Mouse (Mus musculus) heart, adult 18-20 months (tissue): ENCODE data around the gene Pih1d2. TPM values are rescaled to one million over a fixed set of nuclear protein-coding genes. Genes with fewer than 3 reads are reported as not detected.

Source experiments
- DNase-seq, 2 experiments: peaks; one replicate each; pipeline ENCODE4 v3.0.0; 2021 to 2022; ENCODE audit warnings: mixed read lengths in 1 of 2
- long read RNA-seq, 2 experiments: library from polyadenylated mRNA; stranded (forward); transcript quantifications; one replicate each; pipeline ENCODE4 v2.0.0; 2021
- total RNA-seq, 2 experiments: library from RNA; stranded (reverse); gene quantifications; 2 replicates each; pipeline ENCODE4 v1.2.3; 2021

Pih1d2 gene
- under 1 TPM; 0.20 to 0.95 TPM for total RNA-seq
- long read RNA-seq, experiment 1: 0 reads
- long read RNA-seq, experiment 2: 0 reads

DNA sequence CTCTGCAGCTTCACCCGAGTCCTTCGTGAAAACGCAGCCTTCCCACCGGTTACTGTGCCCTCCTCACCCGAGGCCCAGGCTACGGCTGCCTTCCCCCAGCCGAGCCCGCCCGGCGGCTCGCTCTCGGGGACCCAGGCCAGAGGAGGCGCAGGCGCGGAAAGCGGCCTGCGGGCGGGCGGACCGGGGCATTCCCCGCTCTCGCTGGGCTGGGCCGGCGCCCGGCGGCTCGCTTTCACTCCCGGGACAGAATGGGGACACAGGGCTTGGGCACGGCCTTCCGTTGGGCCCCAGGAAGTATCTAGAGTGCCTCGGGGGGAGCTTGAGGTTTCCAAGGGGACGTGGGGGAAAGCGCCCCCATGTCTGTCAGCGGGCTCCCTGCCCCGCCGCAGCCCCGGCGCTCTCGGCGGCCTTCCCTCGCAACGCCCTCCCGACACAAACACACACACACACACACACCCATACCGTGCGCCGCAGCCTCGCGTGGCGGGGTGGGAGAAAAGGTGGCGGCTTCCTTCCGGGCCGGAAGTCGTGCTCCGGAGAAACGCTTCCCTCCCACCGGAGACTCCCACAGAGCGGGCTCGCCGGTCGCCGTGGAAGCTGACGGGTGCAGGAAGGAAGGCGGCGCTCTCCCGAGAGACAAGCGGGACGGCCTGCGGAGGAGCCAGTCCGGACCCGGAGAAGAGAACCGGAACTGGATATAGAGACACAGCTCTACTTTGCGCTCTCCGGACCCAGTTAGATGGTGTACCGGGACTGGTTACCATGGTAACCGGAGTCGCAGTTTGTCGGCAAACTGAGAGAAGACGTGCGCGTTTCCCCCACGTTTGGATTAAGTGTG lies at the start of gene Pih1d2, which contains the start of gene Nkapd1:
Gene Pih1d2, plus strand, starts transcription at position 556 of the 838 bp plus-strand sequence.
Gene Nkapd1, minus strand, starts transcription at position 699 of the 838 bp plus-strand sequence.
- DNase-seq: peak; percentile 93 to 95

DNA sequence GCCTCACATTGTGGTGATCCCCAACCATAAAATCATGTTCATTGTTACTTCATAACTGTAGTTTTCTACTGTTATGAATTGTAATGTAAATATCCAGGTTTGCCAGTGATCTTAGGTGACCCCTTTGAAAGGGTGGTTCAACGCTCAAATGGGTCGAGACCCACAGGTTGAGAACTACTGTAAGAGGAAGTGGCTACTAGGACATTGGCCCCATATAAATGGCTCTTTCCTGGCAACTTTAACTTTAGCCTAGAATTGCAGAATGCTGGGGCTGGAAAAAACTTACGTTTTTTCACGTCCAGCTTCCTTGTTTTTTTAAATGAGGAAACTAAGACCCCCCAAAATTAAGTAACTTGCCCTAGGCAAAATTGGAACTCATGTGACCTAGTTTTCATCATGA lies 49.7 kb upstream of the Pih1d2 start:
- no peak for DNase-seq

DNA sequence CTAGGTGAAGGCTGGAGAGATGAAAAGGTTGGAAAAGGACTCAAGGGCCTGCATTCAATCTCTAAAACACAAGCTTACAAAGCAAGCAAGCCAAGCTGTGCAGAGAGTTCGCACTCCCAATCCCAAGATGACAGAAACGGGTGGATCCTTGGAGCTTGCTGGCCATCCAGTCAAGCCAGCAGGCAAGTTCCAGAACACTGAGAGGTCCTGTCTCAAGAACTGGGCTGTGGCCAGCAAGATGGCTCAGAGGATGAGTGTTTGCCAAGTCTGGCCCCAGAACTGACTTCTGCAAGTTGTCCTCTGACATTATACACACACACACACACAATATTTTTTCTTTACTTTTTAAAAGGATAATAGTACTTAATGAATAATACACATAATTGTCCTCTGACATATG lies 49.2 kb upstream of the Pih1d2 start:
- no peak for DNase-seq

DNA sequence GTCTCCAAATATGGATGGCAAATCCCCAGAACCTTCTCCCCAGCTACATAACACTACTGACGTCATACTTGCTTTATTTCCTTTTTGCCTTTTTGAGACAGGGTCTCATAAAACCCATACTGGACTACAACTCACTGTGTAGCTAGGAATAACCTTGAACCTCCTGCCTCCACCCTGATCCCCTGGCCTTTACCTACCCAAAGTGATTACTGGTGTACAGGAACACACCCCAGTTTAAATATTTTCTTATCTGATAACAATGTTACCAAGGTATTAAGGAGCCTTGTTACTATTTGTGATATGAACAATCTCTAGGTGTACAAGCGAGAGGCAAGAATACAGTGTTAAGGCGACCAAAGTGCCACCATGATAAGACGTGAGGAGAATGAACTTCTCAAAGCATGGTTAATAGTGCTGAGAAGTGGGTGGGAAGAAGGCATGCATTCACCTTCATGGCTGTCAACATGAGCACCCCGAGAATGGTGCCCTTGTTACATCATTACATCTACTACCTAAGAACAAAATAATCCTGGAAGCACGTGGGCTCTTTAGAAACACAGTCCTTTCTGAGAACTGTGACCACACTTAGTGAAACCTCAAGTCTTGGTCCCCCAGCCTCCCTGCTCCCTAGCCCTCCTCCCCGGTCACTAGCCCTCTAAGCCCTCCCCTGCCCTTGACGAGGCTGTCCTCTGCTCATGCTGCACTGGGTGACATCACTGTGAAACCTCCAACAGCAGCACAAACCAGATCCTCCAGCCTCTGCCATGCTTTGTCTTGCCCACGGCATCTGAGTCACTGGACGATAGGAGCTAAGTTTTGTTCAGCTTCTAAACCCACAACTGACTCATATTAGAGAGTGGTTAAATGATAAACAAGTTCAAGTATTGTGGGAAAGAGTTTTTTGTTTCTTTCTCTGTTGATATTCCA lies 47.3 kb upstream of the Pih1d2 start:
- DNase-seq: no peak

DNA sequence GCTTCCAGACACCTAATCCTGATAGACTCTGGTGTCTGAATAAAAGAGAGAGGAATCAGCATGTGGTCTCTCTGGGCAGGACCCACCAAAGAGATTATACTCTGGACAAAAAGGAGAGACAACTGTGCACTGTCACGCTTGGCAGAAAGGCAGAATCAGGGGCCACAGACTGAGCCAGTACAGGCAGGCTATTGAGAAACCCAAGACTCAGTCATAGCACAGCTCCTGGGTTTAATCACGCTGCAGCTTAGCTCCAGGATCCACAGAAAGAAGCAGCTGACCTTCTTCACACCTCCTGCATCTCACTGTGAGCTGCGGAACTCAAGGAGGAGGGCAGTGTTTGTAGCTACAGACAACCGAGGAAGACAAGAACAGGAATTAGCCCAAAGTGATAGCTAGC lies 36.8 kb upstream of the Pih1d2 start:
- no peak for DNase-seq

DNA sequence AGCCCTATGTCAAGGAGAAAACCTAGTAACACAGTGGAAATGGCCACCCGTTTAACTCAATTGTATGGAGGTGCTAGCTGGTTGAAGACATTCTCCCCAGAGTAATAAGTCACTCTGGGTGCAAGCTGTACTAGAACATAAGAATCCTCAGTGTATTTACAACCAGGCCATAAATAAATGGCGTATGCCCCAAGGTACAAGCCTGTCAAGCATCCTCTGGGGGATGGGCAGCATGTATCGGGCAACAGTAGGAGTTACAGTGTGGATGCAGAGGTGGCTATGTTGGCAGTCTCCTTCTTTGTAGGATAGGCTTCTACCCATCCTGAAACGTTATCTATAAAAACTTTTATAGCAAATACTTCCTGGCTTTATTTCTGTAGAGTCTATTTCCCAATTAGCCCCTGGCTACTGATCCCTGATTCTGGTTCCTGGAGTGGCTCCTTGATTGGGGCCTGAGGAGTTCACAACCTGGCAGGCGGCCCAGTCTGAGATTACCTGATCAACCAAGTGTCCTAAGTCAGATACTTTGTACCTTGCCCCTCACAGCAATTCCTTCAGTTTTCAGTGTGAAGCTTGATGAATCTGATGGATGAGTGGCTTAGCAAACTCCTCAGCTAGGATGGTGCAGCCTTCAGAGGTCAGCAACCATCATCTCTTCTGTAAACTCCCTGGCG lies 31.8 kb upstream of the Pih1d2 start:
- DNase-seq: no peak

DNA sequence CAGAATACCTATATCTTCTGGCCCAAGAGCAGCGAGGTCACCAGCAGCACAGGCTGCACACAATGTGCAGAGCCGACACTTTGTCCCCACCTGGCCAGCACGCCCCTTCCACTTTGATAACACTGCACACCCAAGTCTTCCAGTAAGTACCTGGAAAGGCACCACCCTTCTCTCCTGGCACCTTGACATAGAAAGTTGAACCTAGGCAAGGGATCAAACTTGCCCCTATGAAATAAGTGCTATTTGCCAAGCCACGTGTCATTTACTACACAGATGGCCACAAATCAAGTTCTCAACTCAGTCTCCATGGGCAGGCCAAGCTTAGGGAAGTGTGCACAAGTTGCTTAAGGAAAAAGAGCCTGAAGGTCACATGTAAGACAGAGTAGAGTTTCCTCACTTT lies 30.2 kb upstream of the Pih1d2 start:
- no peak for DNase-seq

DNA sequence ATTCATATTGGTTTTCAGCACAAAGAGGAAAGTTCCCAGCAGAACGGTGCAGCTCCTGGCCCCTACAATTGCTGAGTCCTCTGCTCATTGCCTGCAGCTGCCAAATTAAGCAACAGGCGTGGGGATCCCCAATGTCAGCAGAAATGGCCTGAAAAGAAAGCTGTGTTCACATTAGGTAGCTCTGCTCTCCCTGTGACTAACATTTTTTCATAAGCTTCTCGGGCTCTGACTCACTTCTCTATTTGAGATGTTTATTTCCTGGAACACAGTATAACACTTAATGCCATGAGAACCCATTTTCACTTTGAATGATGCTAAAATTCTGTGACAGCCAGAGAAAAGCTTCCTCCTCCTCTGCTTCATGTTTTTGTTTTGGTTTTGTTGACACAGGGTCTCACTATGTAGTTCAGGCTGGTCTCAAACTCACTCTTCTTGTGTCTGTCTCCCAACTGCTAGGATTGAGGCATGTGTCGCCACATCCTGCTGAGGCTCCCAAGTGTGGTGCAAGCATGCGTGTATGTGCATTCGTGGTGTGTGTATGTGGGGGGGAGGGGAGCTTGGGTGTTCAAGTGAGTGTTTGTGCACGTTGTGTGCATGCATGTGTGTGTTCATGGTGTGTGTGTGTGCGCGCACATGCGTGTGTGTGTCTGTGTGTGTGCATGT lies 26.1 kb upstream of the Pih1d2 start:
- peak in 1 of 2 experiments; percentile 26 for DNase-seq

DNA sequence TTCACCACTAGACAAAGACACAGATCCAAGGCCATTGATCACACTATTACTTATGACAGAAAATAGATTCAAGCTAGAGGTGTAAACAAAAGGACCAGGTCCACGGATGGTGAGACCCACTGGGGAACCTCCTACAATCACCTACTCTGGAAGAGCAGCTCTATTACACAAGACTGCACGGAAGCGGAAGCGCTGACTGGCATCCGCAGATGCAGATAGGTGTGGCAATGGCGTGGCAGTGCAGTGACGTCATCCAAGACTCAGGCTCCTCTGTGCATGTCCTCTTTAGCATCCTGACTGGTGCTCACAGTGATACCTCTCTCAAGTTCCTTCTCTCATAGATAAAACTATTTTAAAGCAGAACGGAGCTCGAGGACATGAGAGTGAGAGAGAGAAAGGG lies 24.2 kb upstream of the Pih1d2 start:
- no peak for DNase-seq

DNA sequence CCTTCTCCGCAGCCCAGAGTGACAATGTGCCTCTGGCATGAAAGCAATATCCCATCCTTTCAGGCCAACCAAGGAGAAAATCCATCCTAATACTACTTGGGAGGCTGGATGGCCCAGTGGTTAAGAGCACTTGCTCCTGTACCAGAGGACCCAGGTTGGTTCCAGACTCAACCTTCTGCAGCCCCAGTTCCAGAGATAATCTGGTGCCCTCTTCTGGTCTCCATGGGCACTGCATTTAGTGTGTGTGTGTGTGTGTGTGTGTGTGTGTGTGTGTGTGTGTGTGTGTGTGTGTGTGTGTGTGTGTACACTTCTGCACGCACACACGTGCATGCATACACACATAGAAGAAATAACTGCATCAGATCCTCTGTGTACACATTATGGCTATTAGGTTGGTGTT lies 23.6 kb upstream of the Pih1d2 start:
- no peak for DNase-seq

DNA sequence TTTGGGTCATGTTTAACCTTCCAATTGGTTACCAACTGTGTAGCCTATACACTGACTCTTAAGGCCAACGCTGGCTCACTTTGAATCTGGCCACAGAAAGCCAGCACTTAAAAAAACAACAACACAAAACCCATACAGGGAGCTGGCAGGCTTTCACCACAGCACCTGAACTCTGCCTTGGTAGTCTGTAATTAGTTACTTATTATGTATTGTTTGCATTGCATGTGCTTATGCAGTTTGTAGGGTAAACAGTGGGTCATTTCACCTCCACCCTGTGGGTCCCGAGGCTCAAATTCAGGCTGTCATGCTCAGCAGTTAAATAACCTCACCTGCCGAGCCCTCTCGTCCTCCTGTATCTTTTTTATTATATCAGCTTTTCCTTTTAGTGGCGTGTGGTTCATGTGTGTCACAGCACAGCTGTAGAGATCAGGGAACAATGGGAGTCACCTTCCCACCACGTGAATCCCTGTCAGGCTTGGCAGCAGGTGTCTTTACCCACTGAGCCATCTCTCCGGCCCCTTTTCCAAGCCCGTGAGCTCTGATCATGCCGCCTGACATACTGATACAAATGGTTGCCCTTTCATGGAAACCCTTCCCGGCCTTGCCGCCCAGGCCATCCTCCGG lies 22.2 kb upstream of the Pih1d2 start:
- no peak for DNase-seq

DNA sequence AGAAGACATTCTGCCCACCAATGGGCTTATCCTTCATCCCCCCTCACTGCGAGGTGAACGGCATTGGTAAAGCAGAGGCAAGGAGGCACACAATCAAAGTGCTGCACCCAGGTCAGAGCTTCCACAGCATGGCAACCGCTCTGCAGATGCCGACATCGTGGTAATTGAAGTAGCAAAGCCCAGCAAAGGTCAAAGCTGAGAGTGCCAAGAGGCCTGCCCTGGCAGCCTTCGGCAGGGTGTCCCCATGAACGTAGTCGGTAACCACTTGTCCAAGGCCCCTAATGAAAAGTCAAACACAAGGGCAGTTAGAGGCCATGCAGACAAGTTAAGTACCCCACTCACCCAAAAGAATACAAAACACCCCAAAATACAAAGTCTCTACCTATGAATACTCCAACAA lies 20.1 kb upstream of the Pih1d2 start:
- DNase-seq: no peak

DNA sequence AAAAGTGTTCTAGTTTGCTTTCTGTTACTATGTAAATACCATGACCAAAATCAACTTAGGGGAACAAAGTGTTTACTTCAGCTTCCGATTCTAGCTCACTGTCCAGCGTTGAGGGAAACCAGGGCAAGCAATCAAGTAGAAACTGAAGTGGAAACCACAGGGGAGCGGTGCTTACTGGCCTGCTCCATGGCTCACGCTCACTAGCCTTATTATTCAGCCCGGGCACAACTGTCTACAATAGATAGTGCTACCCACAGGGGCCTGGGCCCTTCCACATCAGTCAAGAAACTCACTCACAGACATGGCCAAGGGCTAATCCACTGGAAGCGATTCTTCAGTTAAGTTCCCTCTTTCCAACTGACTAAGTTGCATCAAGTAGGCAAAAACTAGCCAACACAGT lies 15.6 kb upstream of the Pih1d2 start:
- peak in 1 of 2 experiments; percentile 43 for DNase-seq

DNA sequence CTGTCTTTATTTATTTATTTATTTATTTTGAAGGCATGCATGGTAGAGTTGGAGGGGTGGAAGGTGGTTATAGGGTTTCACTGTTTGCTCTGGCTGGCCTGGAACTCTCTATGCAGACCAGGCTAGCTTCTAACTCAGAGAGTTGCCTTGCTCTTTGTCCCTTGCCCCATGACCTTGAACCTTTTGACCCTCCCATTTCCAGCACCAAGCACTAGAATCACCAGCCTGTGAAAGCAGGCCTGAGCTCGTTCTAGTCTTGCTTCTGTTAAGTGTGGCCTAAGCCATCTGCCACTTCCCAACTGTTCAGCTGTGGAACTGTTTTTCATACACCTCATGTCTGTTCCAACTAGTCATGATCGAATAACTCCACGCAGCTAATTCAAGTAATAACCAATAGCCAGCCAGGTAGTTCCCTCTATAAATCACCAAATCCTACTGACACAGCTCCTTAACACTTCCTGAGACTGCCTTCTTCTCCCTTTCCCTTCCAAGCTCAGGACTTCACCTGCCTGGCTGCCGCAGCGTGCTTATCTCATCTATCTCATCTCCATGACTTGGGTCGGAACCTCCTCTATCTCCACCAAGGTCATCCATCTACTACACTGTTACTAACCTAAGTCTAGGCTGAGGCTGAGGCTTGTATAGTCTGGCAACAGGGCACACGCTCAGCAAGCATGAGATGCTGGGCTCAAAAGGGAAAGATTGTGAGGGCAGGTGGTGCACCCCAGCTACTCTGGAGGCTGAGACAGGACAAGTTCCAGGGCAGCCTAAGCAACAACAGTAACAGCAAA lies 14.9 kb upstream of the Pih1d2 start:
- DNase-seq: no peak

DNA sequence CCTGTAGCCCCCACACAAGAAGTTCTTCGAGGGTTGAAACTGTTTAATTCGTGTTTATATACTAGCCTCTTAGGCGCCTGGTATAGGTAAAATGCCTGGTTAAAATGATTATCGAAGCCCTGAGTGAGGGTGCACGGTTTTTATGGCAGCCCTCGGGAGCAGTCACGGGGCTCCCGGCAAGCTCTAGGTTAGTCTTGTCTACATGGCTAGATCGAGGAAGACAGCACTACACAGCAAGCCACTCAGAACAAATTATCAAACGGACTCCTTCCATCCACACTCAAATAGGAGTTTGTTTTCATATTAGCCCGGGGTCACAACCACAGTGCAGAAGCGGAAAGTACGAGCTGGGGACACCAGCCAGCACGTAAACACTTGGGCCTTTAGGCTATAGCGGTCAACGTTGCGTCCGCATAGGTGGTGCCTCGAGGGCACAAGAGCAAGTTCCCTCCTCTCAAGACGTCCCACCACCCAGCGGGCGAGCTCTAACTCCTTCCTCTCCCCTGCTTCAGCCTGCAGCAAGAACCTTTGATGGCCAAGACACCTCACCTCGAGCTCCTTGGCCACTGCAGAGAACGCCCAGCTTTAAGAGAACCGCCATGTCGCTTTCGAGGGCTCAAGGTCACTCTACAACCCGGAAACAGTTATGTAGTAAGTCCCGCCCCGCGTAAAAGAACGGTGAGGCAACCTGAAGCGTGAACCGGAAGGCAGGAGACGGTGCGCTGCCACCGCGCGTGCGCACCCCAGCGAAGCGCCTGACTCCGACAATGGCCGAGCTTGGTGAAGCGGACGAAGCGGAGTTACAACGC lies 13.7 kb upstream of the Pih1d2 start, which contains the start of the genes Sdhd and Timm8b:
Gene Sdhd, minus strand, starts transcription at position 624 of the 809 bp plus-strand sequence.
Gene Timm8b, plus strand, starts transcription at position 722 of the 809 bp plus-strand sequence.
- peak; percentile 95 to 96 for DNase-seq

DNA sequence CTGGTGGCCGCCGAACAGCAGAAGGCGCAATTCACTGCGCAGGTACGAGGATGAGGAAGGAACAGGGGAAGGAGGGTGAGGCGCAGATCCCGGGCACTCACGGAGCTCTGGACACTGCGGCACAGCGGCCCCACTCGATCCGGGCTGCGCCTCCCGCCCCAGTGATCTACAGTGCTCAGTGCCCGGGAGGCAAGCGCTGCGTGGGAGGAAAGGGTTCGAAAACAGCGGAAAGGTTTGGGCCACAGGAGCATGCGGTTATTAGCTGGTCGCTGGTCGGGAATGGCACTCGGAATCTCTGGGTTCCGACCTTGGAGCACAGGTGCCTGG lies 13.2 kb upstream of the Pih1d2 start:
- no peak for DNase-seq

DNA sequence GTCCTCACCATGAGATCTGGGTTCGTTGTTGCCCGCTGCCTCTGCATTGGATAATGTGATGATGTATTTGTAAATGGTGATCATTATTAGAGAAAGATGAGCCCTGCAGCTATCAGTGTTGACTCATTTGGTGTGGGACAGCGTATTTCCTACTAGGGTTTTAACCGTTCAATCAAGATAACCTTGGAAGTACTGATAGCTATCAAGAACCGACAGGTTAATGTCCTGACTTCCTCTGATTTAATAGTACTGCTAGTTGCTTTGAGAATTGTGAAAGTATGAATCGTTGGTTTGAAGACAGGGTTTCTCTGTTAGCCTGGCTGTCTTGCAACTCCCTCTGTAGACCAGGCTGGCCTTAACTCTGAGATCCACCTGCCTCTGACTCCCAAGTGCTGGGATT lies 12.8 kb upstream of the Pih1d2 start:
- DNase-seq: no peak

DNA sequence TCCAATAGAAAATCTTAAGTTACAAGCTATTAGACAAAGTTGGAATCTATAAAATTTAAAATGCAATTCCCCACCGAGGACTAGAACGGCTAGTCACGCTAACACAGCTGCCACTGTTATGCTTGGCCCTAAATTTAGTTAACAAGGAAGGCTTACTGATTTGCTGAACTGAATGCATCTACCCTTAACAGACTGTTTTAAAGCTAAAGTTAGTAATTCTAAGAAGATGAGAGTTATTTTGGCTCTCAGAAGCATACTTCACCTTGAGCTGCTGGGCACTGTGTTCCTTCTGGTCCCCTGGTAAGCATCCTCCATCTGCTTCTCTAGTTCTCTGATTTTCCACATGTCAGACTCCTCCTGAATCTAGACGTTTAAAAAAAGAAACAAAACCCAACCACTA lies 5.0 kb upstream of the Pih1d2 start:
- no peak for DNase-seq

DNA sequence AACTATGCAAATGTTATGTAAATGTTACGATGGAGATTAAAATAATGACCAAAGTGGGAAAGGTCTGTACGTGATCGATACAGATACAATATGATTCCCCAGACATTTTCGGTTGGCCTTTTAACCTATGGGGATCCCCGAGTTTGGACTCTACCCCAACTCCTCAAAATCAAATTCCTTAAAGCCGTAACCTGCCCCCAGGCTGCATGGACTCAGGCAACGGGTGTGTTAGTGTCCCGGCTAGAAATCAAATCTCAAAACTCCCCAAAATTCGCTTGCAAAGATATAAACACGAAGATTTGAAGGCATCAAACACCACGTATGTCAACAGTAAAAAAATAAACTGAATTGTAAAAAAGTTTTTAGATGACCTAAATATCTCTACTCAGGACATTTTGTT lies 960 bp upstream of the Pih1d2 start:
- no peak for DNase-seq
